Mouse (Mus musculus): Measurements from ENCODE around the gene Vwde.

Gene Vwde

DNA sequence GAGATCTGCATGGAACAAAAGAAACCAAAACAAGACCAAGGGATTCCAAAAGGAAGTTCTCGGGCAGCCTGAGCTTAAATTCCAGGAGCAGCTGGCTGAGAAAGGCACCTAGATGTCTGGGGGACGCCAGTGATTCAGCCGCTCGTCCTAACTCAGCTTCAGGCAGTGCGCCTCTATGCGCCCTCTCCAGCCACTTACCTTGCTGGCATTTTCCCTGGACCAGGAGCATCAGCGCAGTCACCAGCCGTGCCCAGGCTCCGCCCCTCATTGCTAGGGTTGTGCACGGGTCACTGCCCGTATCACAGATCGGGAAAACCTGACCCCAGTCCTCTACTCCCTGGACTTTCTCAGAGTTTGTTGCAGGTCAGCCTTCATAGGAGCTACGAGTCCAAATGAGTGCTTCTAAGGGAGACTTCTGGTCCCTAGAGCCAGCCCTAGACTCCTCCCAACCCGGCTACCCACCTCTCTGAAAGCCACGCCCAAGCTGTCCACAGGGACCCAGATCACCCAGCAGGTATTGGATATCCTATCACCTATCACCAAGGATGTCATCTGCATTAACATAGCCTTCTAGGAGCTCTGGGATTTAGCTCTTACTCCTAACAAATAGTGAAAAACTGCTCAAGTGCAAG lies at the start of gene Vwde:
TSS of gene Vwde (minus strand) at position 370 of the 632 bp plus-strand sequence.
- DNase-seq (ENCODE audit: low read depth in 1 of 2, low spot score in 2 of 2), result no peak

DNA sequence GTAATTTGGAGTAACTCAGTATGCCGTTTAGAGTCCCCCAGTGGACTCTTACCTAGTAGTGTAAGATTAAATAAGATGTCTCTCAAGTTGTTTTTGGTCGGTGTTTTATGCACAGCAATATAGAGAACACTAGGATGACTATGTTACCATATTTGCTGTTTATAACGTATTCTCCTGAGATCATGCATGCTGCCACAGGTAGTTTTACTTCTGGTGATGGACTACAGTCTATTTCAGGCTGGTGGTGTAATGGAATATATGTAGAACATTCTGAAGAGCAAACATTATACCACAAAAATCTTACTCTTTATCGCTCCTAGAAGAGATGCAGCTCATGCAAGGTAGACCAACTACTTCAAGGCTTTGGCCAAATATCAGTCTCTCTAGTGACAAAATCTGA lies 30.6 kb upstream of the Vwde start:
- no peak for DNase-seq (ENCODE audit: low read depth in 1 of 2, low spot score in 2 of 2)

DNA sequence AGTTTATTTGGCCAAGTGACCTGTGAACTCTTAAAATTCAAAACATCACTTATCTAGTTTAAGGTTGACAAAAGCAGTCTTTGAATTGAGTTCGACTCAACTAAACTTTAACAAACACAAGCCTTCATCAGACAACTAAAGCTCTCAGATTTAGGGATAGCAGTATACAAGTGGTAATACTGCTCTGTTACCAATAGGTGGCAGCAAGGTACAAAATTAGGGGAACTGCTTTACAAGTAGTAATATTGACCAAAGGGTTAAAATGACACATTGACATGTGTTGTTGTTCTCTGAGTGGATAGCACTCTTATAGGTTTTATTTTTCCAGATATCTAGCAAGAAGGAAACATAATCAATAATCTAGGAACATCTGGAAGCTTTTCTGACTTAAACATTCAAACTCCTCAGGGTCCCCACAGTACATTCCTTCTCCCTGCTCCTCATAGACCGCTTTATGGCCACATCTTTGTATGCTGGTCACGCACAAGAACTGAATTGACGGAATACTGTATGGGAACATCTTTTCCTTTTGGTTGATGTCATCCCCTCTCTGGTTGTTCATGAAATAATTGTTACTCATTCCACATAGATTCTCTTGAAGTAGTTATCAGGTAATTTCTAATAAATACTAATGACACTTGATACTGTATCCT lies 23.7 kb upstream of the Vwde start:
- no peak for DNase-seq (ENCODE audit: low read depth in 1 of 2, low spot score in 2 of 2)

DNA sequence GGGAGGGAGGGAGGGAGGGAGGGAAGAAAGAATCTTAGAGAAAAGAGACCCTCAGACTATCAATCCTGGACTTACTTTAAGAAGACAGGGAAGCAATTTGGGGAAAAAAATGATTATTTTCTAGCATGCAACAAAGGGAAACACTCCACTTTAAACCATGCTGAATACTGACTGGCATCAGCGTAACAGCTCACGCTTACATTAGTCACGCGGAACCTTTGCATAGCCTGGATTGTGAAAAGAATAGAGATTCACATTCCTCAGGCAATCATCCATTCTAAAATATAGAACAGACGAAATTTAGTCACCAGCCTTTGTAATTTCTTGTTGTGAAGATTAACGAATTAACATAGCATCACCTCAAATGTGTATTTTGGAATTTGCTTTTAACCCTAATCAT lies 18.6 kb downstream of the Vwde start:
- DNase-seq (ENCODE audit: low read depth in 1 of 2, low spot score in 2 of 2), result no peak

DNA sequence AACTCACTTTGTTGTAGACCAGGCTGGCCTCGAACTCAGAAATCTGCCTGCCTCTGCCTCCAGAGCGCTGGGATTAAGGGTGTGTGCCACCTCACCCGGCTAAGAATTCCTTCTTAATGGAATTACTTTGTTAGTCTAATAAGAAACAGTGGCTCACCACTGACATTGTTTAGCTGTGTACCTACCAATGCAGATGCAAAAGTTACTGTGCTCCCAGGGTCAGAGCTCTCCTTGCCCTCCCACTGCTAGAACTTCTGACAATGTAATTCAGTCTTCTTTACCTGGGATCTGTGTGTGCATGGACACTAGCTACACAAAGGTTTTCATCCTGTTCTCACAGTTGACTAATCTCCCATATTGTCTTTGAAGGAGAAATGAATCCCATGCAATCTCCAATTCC lies 27.3 kb downstream of the Vwde start:
- no peak for DNase-seq (ENCODE audit: low read depth in 1 of 2, low spot score in 2 of 2)

DNA sequence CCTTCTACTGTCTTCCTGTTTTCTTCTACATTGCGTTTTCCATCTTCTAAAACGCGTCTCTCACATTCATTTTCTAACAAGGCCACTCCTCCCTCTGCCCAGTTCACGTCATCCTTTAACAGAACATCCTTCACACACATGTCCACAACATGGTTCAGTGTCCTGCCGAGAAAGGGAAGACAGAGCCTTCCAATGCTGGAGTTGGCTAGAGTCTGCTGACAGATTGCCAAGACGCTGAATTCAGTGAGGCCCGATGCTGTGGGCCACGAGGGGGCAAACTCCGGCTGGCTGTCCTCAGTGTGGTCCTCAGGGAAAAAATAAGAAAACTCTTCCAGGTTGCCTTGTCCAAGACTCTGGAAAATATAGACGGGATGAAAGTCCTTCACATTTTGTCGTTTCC lies 37.9 kb downstream of the Vwde start:
- DNase-seq (ENCODE audit: low read depth in 1 of 2, low spot score in 2 of 2), result no peak

DNA sequence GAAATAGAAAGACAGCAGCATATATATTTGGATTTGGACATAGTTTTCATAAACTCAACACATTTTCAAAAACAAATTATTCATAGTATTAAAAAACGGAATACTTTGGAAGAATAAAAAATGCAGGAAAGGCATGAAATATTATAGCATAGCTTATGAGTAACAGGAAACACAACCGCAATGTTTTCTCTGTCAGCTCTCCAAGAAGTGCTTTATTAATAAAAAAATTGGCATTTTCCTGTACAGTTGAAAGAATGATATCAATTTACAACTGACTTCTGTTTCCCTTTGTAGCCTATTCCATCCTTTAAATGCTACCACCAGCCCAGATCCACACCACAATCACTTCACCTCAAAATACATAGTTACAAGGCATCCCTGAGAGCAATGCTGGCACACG lies 44.7 kb downstream of the Vwde start:
- DNase-seq (ENCODE audit: low read depth in 1 of 2, low spot score in 2 of 2), result no peak

DNA sequence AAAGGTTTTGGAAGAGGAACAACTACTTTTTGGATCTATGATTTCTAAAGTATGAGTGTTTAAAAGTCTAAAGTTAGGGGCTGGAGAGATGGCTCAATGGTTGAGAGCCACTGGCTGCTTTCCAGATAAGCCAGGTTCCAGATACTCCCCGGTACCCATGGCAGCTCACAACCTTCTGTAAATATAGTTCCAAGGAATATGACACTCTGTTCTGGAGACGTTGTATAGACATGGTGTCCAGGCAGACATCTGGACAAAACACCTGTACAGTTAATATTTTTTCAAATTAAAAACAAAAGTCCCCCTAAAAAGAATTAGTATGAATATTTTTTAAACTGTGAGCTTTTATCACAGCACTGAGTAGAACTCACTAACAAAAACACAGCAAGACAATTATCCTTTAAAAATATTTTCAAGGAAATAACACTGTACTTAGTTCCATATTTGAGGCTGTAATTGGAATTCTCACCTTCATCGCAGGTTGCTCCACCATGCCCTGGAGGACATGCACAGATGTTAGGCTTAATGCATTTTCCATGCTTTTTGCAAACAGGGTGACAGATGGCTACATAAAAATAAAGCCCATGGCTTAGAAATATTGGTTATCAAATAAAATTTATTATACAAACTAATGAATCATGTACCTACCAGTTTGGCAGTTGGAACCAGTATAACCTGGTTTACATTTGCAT lies 55.2 kb downstream of the Vwde start:
- DNase-seq (ENCODE audit: low read depth in 1 of 2, low spot score in 2 of 2), result no peak

DNA sequence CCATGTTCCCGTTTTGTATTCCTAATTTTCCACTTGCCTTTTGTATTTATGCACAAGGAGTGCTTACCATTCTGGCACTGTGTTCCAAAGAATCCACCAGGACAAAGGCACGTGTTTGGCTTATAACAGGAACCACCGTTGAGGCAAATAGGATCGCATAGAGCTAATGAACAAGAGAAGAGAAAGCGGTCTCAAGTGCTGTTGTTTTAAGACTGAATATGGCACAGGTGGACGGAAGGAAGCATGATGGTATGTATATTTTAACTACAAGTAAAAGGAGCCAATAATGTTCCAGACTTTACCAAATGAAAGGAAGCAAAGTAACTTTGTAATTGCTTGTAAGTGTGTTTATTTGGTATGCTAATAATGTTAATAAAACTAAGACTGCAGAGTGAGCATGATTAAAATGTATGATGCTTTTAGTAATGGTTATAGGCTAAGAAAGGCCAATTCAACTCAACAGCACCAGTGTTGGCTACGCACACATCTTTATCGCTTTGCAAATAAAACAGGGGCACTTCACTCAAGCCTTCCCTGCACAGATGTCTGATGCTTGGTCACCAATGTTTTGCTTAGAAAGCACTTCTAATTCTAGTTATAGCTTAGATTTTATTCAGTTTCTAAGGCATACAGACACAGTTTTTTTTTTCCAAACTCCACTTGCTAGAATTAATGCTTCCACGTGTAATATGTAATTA lies 58.4 kb downstream of the Vwde start:
- DNase-seq (ENCODE audit: low read depth in 1 of 2, low spot score in 2 of 2), result no peak

DNA sequence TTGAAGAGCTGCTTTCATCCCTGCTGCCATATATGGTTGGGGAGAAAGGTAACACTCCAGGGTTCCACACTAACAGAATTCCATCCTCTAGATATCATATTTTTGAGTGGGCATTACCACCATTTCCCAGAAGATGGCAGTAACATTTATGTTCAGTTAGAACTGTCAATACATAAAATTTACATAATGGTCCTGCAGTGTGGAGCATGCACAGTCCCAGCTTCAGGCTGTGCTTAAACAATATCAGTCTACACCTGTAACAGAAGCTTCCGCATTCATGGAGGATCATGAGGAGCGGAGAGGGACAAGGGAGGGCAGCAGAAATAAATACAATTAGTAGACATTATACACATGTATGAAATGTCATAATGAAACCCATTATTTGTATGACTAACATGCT lies 65.3 kb downstream of the Vwde start:
- no peak for DNase-seq (ENCODE audit: low read depth in 1 of 2, low spot score in 2 of 2)

DNA sequence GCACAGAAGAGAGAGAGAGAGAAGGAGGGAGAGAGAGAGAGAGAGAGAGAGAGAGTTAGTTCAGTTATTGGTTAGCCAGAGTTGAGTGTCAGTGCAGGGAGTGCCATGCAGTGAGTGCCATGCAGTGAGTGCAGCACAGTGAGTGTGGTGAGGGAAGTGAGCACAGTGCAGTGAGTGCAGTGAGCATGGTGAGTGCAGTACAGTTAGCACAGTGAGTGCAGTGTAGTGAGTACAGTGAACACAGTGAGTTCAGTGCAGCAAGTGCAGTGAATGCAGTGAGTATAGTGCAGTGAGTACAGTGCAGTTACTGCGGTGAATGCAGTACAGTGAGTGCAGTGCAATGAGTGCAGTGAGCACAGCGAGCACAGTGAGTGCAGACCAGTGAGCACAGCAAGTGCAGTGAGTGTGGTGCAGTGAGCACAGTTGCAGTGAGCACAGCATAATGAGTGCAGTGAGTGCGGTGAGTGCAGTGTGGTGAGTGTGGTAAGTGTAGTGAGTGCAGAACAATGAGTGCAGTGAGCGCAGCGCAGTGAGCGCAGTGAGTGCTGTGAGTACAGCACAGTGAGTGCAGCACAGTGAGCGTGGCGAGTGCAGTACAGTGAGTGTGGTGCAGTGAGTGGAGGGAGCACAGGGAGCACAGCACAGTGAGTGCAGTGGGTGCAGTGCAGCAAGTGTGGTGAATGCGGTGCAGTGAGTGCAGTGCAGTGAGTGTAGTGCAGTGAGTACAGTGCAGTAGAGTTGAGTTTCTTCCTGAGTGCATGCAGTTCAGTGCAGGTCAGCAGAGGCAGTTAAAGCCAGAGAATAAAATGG lies 70.7 kb downstream of the Vwde start:
- no peak for DNase-seq (ENCODE audit: low read depth in 1 of 2, low spot score in 2 of 2)

DNA sequence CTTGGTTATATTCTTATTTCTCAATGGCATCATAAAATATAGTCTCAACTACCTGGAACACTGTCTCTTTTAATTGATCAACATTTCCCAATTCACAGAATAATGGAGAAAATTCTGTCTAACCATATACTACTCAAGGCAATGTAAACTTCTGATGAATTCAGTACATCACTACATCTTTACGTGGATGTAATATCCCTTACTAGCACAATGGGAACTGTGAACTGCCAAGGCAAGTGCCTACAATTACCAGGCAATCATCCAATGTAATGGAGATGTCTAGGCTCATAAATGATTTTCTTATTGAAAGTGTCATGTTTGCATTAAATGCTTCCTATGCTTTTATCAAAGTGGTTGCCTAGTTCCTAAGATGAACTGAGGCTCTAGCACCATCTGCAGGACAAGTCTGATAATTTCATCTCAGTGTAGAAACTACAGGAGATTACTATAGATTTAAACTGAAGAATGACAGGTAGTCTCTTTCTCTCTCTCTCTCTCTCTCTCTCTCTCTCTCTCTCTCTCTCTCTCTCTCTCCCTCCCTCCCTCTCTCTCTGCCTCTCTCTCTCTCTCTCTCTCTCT lies 72.6 kb downstream of the Vwde start:
- no peak for DNase-seq (ENCODE audit: low read depth in 1 of 2, low spot score in 2 of 2)

DNA sequence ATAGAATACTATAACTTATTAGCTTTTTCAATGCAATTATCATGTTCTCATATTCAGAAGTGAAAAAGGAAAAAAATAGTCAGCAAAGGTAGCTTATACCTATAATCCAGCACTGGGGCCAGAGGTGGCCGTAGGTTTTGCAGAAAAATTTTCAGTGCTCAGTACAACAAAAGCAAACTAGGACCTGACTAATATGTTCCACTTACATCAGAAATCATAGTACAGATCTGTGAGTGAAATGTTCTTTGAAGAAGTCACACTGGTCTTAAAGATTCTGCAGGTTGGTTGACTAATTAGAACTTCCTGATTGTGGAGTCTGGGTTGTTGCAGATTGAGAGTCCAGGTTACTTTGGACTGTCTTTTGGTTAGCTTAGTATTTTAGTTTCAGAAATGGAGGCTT lies 87.5 kb downstream of the Vwde start:
- no peak for DNase-seq (ENCODE audit: low read depth in 1 of 2, low spot score in 2 of 2)

DNA sequence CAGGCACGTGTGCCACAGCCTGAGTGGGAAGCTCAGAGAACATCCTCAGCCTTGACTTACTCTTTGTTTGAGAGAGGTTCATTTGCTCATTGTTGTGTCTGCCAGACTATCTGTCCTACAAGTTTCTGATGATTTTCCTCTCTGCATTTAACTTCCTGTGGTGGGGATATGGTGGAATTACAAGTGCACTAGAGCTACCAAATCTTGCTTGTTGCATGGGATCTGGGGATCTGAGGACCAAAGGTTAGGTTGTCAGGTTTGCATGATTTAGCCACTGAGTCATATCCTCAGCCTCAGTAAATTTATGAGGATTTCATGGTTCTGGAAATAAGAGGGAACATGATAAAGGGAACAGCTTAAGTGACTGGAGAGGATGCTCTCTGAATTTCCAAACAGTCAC lies 116.1 kb downstream of the Vwde start:
- DNase-seq (ENCODE audit: low read depth in 1 of 2, low spot score in 2 of 2), result no peak
